Mouse (Mus musculus): ENCODE data around the gene Chn2. TPM values are rescaled to one million over a fixed set of nuclear protein-coding genes. Genes with fewer than 3 reads are reported as not detected.
A peak's percentile ranks its signal among the peaks of the same experiment; 100 is the strongest.

The Chn2 gene
- 10 to 100 TPM; 45.0 to 51.2 TPM for total RNA-seq (2021)
- long read RNA-seq, experiment 1, transcript Chn2-201 (13 exons, 2,418 nt): major isoform, 47 of 84 reads
- long read RNA-seq, experiment 1, transcript Chn2-202 (7 exons, 2,983 nt): minor isoform, 17 of 84 reads
- long read RNA-seq, experiment 1, partial matches to known transcripts: 8 of 84 reads
- long read RNA-seq, experiment 1, other reads (novel, unspliced or antisense): 12 of 84 reads
- long read RNA-seq, experiment 2, transcript Chn2-202 (7 exons, 2,983 nt): minor isoform, 7 of 53 reads
- long read RNA-seq, experiment 2, transcript Chn2-201 (13 exons, 2,418 nt): major isoform, 37 of 53 reads
- long read RNA-seq, experiment 2, partial matches to known transcripts: 3 of 53 reads
- long read RNA-seq, experiment 2, other reads (novel, unspliced or antisense): 6 of 53 reads

GRCm38 (mm10) chr6:54039357-54039804 lies at the start of gene Chn2:
TSS of gene Chn2 (plus strand) at chr6:54039554.
- intact Hi-C loops (cut with DNase I): loop anchor here (2.0 to 10.0 kb wide), 4 partner anchors 72 to 235 kb away; no protein-coding TSS in a partner anchor
- DNase-seq (ENCODE audit: low spot score in 2 of 2): peak in 1 of 2 experiments; percentile 61

GRCm38 (mm10) chr6:53992386-53992785 lies 47.0 kb upstream of the Chn2 start:
- DNase-seq (ENCODE audit: low spot score in 2 of 2): no peak
- intact Hi-C loops (cut with DNase I): no loop called here

GRCm38 (mm10) chr6:53995519-53995918 lies 43.8 kb upstream of the Chn2 start:
- no peak for DNase-seq (ENCODE audit: low spot score in 2 of 2)
- intact Hi-C loops (cut with DNase I): no loop called here

GRCm38 (mm10) chr6:53996226-53996955 lies 43.0 kb upstream of the Chn2 start:
- intact Hi-C loops (cut with DNase I): no loop called here
- DNase-seq (ENCODE audit: low spot score in 2 of 2): no peak

- intact Hi-C loops (cut with DNase I): no loop called here
- no peak for DNase-seq (ENCODE audit: low spot score in 2 of 2)
These were observed 34.1 kb upstream of the Chn2 start for GRCm38 (mm10) chr6:54005302-54005701.

GRCm38 (mm10) chr6:54008448-54009120 lies 30.8 kb upstream of the Chn2 start:
- intact Hi-C loops (cut with DNase I): no loop called here

GRCm38 (mm10) chr6:54009293-54009692 lies 30.1 kb upstream of the Chn2 start:
- intact Hi-C loops (cut with DNase I): no loop called here
- DNase-seq (ENCODE audit: low spot score in 2 of 2): no peak

More at GRCm38 (mm10) chr6:54008448-54009120, 30.8 kb upstream of the Chn2 start:
- peak; percentile 7 to 17 for DNase-seq (ENCODE audit: low spot score in 2 of 2)

- intact Hi-C loops (cut with DNase I): no loop called here
- DNase-seq (ENCODE audit: low spot score in 2 of 2): no peak
These were observed 29.0 kb upstream of the Chn2 start for GRCm38 (mm10) chr6:54010362-54010761.

- intact Hi-C loops (cut with DNase I): no loop called here
- DNase-seq (ENCODE audit: low spot score in 2 of 2): no peak
These were observed 27.2 kb upstream of the Chn2 start for GRCm38 (mm10) chr6:54012163-54012562.

- intact Hi-C loops (cut with DNase I): no loop called here
- no peak for DNase-seq (ENCODE audit: low spot score in 2 of 2)
These were observed 21.3 kb upstream of the Chn2 start for GRCm38 (mm10) chr6:54018038-54018437.

GRCm38 (mm10) chr6:54018861-54019260 lies 20.5 kb upstream of the Chn2 start:
- no peak for DNase-seq (ENCODE audit: low spot score in 2 of 2)
- intact Hi-C loops (cut with DNase I): no loop called here

GRCm38 (mm10) chr6:54021123-54021789 lies 18.1 kb upstream of the Chn2 start:
- no peak for DNase-seq (ENCODE audit: low spot score in 2 of 2)
- intact Hi-C loops (cut with DNase I): no loop called here

GRCm38 (mm10) chr6:54023846-54024245 lies 15.5 kb upstream of the Chn2 start:
- intact Hi-C loops (cut with DNase I): no loop called here
- no peak for DNase-seq (ENCODE audit: low spot score in 2 of 2)

- no peak for DNase-seq (ENCODE audit: low spot score in 2 of 2)
- intact Hi-C loops (cut with DNase I): no loop called here
These were observed 10.6 kb upstream of the Chn2 start for GRCm38 (mm10) chr6:54028706-54029105.

- DNase-seq (ENCODE audit: low spot score in 2 of 2): no peak
- intact Hi-C loops (cut with DNase I): loop anchor here (10.0 kb wide), 1 partner anchor 226 kb away; no protein-coding TSS in a partner anchor
These were observed 9.0 kb upstream of the Chn2 start for GRCm38 (mm10) chr6:54030351-54030750.

GRCm38 (mm10) chr6:54030776-54031175 lies 8.6 kb upstream of the Chn2 start:
- no peak for DNase-seq (ENCODE audit: low spot score in 2 of 2)
- intact Hi-C loops (cut with DNase I): loop anchor here (10.0 kb wide), 1 partner anchor 226 kb away; no protein-coding TSS in a partner anchor

- intact Hi-C loops (cut with DNase I): loop anchor here (10.0 kb wide), 1 partner anchor 230 kb away; no protein-coding TSS in a partner anchor
- peak; percentile 79 to 80 for DNase-seq (ENCODE audit: low spot score in 2 of 2)
These were observed 4.9 kb upstream of the Chn2 start for GRCm38 (mm10) chr6:54034471-54034870.

GRCm38 (mm10) chr6:54035548-54035947 lies 3.8 kb upstream of the Chn2 start:
- intact Hi-C loops (cut with DNase I): loop anchor here (5.0 to 10.0 kb wide), 3 partner anchors 68 to 231 kb away; no protein-coding TSS in a partner anchor
- DNase-seq (ENCODE audit: low spot score in 2 of 2): no peak

GRCm38 (mm10) chr6:54038866-54039265 lies 488 bp upstream of the Chn2 start:
- no peak for DNase-seq (ENCODE audit: low spot score in 2 of 2)
- intact Hi-C loops (cut with DNase I): loop anchor here (2.0 to 10.0 kb wide), 4 partner anchors 72 to 234 kb away; no protein-coding TSS in a partner anchor

All from left cerebral cortex, postnatal 14 days (tissue).